Mouse (Mus musculus): ENCODE results near the gene Adam20. TPM values are rescaled to one million over a fixed set of nuclear protein-coding genes. Genes with fewer than 3 reads are reported as not detected.
"Not testable (repeated sequence)": the region's sequence is repeated elsewhere in the genome, so short reads cannot be mapped to it uniquely, and the experiment has no call there.

Gene Adam20
- polyA plus RNA-seq (2015; fragmentation: Nextera tagmentation; extraction: Ambion mirVana), result not detected in 2 replicates

DNA sequence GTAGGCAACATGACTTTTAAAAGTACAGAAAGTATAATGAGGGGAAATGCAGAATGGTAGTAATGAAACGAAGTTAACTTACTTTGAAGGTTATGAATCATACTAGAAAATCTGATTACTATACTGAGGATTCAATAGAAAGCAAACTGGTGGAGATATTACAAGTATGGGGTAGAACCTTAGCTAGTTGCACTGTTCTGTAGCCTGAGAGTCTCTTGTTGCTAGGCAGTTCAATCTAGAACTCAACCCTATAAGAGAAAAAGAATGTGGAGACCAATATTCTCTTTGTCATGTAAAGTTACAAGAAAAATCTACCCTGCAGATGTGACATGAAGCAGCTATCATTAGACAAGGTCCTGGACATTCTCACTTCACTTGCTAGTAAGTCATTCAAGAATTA lies at the start of gene Adam20:
Gene Adam20 (plus strand): TSS at position 301 of the 400 bp plus-strand sequence.
- not testable (repeated sequence) for H3K9me3 ChIP-seq (replicated peaks); H3K4me3 ChIP-seq (replicated peaks); H3K4me2 ChIP-seq; H3K27ac ChIP-seq (replicated peaks); H3K36me3 ChIP-seq; ATAC-seq (ENCODE audit: low FRiP score); H3K9ac ChIP-seq (replicated peaks); H3K27me3 ChIP-seq (replicated peaks); H3K4me1 ChIP-seq
- 83% methylated on average over 1 of the region's 1 CpGs for WGBS

- H3K27me3 ChIP-seq (replicated peaks); H3K9ac ChIP-seq (replicated peaks); H3K4me1 ChIP-seq; H3K27ac ChIP-seq (replicated peaks); H3K9me3 ChIP-seq (replicated peaks); ATAC-seq (ENCODE audit: low FRiP score); H3K36me3 ChIP-seq; H3K4me3 ChIP-seq (replicated peaks); H3K4me2 ChIP-seq: not testable (repeated sequence)
- 63% methylated on average over 1 of the region's 1 CpGs for WGBS
These were observed 41.2 kb upstream of the Adam20 start, which contains the start of gene Adam25 for GRCm38 (mm10) chr8:40751908-40752307. TSS of gene Adam25 (plus strand) at chr8:40752208.

GRCm38 (mm10) chr8:40783320-40783719 lies 9.8 kb upstream of the Adam20 start:
- H3K36me3 ChIP-seq, result no peaks in the 10 kb centered on the region
- H3K4me1 ChIP-seq, result no peaks in the 10 kb centered on the region
- no peaks in the 10 kb centered on the region for H3K9me3 ChIP-seq (replicated peaks)
- H3K27me3 ChIP-seq (replicated peaks), result no peaks in the 10 kb centered on the region
- no peak overlapping the region for H3K4me3 ChIP-seq (replicated peaks)
- H3K9ac ChIP-seq (replicated peaks), result no peak overlapping the region
- H3K27ac ChIP-seq (replicated peaks), result no peak overlapping the region
- no peak for ATAC-seq (ENCODE audit: low FRiP score)
- no peak overlapping the region for H3K4me2 ChIP-seq

GRCm38 (mm10) chr8:40803379-40804079 lies 10.5 kb downstream of the Adam20 start:
- H3K9ac ChIP-seq (replicated peaks), result no peak overlapping the region
- H3K27me3 ChIP-seq (replicated peaks), result no peaks in the 10 kb centered on the region
- no peaks in the 10 kb centered on the region for H3K4me1 ChIP-seq
- no peaks in the 10 kb centered on the region for H3K9me3 ChIP-seq (replicated peaks)
- H3K27ac ChIP-seq (replicated peaks), result no peak overlapping the region
- H3K4me3 ChIP-seq (replicated peaks), result no peak overlapping the region
- WGBS, result 82% methylated on average over 2 of the region's 2 CpGs
- H3K36me3 ChIP-seq, result no peaks in the 10 kb centered on the region
- no peak for ATAC-seq (ENCODE audit: low FRiP score)
- no peak overlapping the region for H3K4me2 ChIP-seq

Other genes starting within 250 kb of the Adam20 start
- gene Adam24, start 118.2 kb upstream of the Adam20 start, polyA plus RNA-seq (2015; fragmentation: Nextera tagmentation; extraction: Ambion mirVana), result not detected in 2 replicates
- gene Adam25, start 41.1 kb upstream of the Adam20 start, polyA plus RNA-seq (2015; fragmentation: Nextera tagmentation; extraction: Ambion mirVana), result not detected in 2 replicates
- not detected in 2 replicates for gene Adam39, start 29.7 kb downstream of the Adam20 start, polyA plus RNA-seq (2015; fragmentation: Nextera tagmentation; extraction: Ambion mirVana)

Data from neural tube, embryonic 15.5 days (tissue).